Mouse (Mus musculus): ENCODE data around the gene Igdcc3. TPM values are rescaled to one million over a fixed set of nuclear protein-coding genes. Genes with fewer than 3 reads are reported as not detected.
A peak's percentile ranks its signal among the peaks of the same experiment; 100 is the strongest.

The Igdcc3 gene
- total RNA-seq, 2 experiments from 2014 or later: 0.08 TPM; not detected in 1

- intact Hi-C loops (cut with DNase I): no loop called here
Observed at GRCm38 (mm10) chr9:65175234-65175938, 34.4 kb downstream of the Igdcc3 start.

DNA sequence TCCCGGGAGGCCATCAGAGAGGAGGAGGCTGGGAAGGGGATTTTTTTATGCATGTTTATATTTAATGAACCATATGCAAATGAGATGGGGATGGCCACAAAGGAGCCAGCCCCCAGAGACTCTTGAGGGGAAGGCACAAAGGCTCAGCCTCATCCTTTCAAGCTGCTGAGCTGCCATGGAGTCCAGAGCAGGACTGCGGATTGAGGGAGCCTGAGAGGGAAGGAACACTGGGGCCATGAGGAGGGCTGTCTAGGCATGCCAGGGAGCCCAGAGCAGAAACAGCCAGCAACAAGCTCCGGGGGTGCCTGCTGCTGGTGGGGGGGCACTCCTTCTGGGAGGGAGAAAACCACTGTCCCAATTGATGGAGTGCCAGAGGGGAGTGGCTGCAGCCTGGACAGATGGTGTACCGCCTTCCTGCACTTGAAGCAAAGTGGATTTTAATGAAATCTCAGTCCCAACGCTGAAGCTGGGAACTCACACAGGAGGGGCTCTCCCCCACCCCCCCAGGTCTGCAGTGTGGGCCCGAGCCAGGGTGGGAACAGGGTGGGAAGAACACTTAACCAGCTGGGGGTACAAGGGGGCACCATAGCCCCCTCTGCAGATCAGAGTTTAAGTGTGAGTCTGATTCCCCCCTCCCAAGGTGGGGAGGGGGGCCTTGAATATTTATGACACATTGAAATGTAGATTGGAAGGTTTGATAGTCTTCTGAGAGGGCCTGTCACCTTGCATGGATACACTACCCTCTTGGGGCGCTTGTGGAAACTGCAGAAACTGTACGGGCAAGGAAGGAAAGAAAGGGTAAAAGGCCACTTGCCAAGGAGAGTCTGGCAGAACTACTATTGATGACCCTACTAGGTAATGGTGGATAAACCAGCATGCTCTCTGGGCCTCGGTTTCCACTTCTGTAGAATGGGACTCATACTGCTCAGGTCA, 35.2 kb downstream of the Igdcc3 start:
- no peak for DNase-seq
- intact Hi-C loops (cut with DNase I): no loop called here

More at GRCm38 (mm10) chr9:65175234-65175938, 34.4 kb downstream of the Igdcc3 start:
- DNase-seq: no peak

DNA sequence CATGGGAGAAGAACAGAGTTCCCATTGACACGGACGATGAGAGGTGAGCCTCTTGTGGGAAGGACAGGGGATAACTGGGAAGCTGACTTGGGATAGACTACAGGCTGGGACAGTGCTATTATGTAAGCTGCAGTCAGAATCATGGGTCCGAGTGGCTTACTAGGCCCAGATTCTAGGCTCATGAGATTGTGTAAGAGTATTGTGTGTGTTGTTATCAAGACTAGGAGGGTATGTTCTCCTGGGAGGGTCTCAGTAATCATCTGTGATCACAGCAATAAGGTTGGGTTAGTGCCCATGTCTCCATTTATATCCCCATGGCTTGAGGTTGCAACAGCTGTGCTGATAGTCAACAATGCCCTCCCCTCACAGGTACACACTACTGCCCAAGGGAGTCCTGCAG, 36.5 kb downstream of the Igdcc3 start:
- intact Hi-C loops (cut with DNase I): no loop called here
- DNase-seq: no peak

DNA sequence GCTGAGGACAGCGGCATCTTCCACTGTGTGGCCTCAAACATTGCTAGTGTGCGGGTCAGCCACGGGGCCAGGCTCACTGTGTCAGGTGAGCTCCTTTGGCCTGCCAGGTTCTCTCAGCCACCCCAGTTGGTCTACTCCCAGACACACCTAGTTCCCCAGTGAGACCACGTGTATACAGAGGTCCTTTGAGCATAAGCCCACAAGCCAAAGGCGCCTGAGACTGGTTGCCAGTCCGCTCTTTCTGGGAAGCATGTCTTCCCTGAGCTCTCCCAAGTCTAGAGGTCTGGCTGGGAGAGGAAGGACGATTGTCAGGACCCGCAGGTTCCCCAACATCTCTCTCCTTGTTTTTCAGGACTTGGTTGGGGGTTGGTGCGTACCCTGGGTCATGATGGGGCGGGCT, 36.9 kb downstream of the Igdcc3 start:
- intact Hi-C loops (cut with DNase I): no loop called here
- no peak for DNase-seq

DNA sequence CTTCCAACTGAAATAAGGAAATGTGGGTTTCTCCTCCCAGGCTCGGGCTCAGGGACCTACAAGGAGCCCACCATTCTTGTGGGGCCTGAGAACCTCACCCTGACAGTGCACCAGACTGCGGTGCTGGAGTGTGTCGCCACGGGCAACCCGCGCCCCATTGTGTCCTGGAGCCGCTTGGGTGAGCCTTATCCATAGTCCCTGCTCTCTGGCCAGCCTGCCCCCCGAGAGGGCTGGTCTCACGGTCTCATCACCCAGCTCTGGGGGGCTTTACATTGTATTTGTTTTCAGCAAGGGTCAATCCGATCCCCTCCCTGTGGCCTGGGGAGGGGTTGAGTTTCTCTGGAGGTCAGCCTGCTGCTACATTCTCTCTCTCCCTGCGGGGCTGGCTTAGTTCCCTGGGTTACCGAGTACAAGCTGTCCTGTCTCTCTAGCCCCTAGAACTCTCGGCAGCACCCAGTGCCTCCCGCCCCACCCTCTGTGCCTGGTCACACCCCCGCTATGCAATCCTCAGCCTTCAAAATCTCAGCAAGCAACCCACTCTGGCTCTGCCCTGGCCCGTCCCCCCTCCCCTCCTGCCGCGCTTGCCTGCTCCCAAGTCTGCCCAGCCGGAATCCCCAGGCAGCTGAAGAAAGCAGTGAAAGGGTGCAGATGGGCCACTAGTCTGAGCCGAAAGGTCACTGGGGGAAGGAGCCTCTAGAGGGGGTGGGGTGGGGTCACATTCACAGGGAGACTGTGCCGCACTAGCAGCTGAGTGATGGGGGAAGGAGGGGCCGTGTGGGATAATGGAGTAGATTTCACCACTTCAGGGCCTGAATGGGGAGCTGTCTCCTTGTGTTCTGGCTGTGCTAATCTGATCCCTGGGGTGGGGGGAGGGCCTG, 37.6 kb downstream of the Igdcc3 start:
- intact Hi-C loops (cut with DNase I): no loop called here
- peak; percentile 28 to 38 for DNase-seq

- DNase-seq: no peak
- intact Hi-C loops (cut with DNase I): no loop called here
Observed at GRCm38 (mm10) chr9:65179817-65180624, 39.0 kb downstream of the Igdcc3 start.

DNA sequence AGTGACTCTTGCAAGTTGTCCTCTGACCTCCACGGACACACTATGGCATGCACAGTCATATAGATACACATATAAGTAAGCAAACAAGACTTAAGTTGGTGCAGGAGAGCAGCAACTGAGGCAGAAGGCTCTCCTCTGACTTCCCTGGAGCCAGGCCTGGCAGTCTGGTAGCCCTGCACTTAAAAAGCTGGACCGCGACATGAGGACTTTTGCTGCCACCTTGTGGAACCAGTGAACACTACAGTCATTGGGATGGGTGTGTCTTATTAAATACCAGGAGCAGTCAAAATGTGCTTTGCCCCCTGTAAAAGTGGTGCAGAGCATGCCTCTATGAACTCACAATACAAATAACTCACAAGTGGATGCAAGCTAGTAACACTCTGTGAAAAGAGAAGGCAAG, 47.6 kb downstream of the Igdcc3 start:
- DNase-seq: peak; percentile 85 to 86
- intact Hi-C loops (cut with DNase I): loop anchor here (1.0 kb wide), 1 partner anchor 55 kb away; no protein-coding TSS in a partner anchor

DNA sequence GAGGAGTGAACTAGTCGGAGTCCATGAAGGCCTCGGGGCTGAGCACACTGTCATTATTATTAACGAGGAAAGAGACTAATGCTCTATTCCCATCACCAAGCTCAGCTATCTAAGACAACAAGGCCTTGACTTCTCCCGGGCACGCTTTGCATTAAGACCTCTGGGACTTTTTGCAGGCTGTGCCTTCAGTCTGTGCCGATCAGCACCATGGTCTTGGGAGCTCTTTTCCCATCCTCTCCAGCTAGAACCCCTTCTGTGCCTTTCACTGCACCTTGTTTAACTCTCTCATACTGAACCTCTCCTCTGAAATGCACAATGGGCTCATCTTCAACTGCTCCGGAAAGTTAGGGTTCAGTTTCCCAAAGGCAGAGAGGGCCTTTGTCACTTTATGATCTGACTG, 49.3 kb downstream of the Igdcc3 start:
- no peak for DNase-seq
- intact Hi-C loops (cut with DNase I): no loop called here

GRCm38 (mm10) chr9:65191389-65191754, 50.4 kb downstream of the Igdcc3 start:
- DNase-seq: no peak
- intact Hi-C loops (cut with DNase I): no loop called here

GRCm38 (mm10) chr9:65191755-65192469, 50.9 kb downstream of the Igdcc3 start:
- no peak for DNase-seq
- intact Hi-C loops (cut with DNase I): no loop called here

DNA sequence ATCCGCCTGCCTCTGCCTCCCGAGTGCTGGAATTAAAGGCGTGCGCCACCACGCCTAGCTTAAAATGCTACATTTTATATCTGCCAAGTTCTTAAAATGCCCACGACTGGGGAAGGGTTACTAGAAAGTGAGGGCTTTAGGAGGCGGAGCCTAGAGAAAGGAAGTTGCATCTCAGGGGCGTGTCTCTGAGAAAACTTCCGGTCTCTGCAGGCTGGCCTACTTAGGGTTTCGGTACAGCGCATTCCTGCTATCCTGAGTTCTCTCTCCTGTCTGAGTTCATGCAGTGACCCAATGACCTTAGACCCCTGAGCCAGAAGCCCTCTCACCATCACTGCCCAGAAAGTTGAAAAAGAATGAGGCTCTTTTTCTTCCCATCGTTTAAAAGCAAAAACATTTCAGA, 52.2 kb downstream of the Igdcc3 start:
- intact Hi-C loops (cut with DNase I): no loop called here

DNA sequence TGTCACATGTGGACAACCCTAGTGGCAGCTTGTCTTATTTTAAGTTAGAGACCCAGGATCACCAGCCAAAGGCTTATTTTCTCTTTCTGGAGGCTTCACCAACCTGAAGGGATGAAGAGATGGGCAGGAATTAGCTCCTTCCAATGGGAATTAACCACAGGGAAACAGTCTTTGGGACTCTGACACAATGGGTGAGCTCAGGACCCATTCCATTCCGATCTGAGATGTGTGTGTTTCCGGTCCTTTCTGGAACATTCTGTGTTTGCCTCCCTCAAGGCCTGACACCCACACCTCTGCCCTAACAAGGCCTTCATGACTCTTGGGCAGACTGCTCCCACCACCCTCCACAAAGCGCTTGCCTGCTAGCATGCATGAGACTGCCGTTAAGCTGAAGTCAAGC, 54.1 kb downstream of the Igdcc3 start, which contains the start of gene Parp16:
TSS of gene Parp16 (plus strand) at position 301 of the 400 bp plus-strand sequence.
- no peak for DNase-seq
- intact Hi-C loops (cut with DNase I): loop anchor here (2.0 to 5.0 kb wide), 2 partner anchors 88 to 163 kb away; partner anchors contain the start of gene Dpp8

More for the DNA sequence above, 52.2 kb downstream of the Igdcc3 start:
- DNase-seq: no peak

DNA sequence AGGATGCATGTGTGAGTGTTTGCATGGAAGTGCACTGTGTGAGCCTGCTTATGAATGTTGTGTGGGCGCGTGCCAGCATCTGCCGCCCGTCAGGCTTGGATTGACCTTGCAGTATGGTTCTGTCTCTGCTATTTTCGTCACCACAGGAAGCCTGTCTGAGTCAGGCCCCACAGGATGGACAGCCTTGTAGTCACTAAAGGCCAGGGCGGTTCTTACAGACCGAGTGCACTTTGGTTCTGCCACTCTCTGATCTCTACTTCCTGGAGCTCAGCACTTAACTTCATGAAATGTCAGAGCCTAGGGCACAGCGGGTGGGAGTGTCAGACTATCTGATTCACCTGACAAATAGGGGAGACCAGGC, 54.6 kb downstream of the Igdcc3 start:
- DNase-seq: peak in 1 of 2 experiments; percentile 49
- intact Hi-C loops (cut with DNase I): loop anchor here (2.0 to 5.0 kb wide), 2 partner anchors 87 to 163 kb away; partner anchors contain the start of gene Dpp8

GRCm38 (mm10) chr9:65195982-65196737, 55.2 kb downstream of the Igdcc3 start:
- DNase-seq: peak in 1 of 2 experiments; percentile 59
- intact Hi-C loops (cut with DNase I): loop anchor here (2.0 to 5.0 kb wide), 3 partner anchors 19 to 164 kb away; partner anchors contain the start of gene Dpp8

- peak; percentile 95 to 97 for DNase-seq
- intact Hi-C loops (cut with DNase I): loop anchor here (2.0 to 5.0 kb wide), 2 partner anchors 18 to 165 kb away; partner anchors contain the start of gene Dpp8
Observed at GRCm38 (mm10) chr9:65196738-65197569, 56.0 kb downstream of the Igdcc3 start.

DNA sequence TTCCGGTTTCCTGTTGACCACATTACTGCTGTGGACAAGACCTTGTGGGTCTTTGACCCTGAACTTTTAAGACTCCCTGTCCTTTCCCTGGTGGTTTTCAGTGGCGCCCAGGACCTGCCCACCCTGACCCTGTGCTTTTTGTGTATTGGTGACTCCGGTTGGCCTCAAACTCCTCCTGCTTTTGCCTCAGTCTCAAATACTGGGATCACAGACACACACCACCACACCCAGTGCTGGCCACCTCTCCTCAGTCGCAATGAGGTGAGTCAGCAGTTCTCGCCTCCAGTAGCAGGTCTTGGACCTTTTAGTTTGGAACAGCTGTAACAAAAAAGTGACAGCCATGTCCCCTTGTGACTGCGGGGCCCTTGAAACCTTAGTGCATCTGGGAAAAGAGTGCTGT, 56.8 kb downstream of the Igdcc3 start:
- DNase-seq: no peak

DNA sequence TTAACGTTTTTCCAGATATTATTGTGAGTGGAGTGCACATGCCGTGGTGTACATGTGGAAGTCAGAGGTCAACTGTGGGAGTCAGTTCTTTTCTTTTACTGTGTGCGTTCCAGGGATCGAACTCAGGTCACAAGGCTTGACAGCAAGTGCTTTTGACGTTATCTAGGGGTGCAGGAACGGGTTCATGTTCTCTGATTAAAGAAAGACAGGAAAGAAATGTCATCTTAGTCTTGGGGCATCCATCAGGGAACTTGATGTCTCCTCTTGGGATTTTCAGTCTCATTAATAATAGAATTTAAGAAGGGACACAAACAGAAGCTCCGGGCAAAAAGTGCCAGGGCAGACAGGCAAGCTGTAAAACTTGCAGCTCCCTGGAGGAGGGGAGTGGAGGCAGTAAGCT, 58.7 kb downstream of the Igdcc3 start:
- intact Hi-C loops (cut with DNase I): loop anchor here (5.0 kb wide), 1 partner anchor 167 kb away; the partner anchor contains the start of gene Dpp8
- DNase-seq: no peak

More for the DNA sequence above, 56.8 kb downstream of the Igdcc3 start:
- intact Hi-C loops (cut with DNase I): loop anchor here (2.0 to 5.0 kb wide), 2 partner anchors 17 to 166 kb away; partner anchors contain the start of gene Dpp8

Data from heart, postnatal 36 days (tissue).